Mouse (Mus musculus): ENCODE measurements around the gene Acot3.

GRCm38 (mm10) chr12:84062336-84062735 is 10.4 kb downstream of the Acot3 start:
- no peak for TF ChIP-seq CTCF (conservative IDR thresholded peaks at IDR 0.05; ENCODE audit: low read length)
- no peak for TF ChIP-seq POU5F1 (IDR thresholded peaks at IDR 0.05; ENCODE audit: borderline replicate concordance, low read length)
- no peak for TF ChIP-seq NANOG (IDR thresholded peaks at IDR 0.05; ENCODE audit: borderline replicate concordance, low read length)
